Mouse (Mus musculus): ENCODE measurements around the gene Fgf14.

DNA sequence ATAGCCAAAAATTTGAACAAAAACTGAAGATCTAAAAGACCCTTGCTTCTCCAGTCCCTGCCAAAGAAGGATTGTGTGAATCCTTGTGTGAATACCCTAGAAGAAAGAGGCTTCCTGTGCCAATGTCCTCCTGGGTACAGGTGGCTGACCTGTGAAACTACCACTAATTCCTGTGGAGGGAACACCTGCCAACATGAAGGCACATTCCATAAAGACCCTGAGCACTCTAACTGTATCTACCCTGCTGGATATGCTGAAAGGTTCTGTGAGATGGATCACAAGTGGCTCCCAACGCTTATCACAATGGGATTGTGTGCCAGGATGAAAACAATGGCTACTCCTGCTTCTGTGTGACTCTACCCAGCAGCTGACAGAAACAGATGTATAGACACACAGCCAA is 144.9 kb downstream of the Fgf14 start:
- no peak for TF ChIP-seq CTCF (conservative IDR thresholded peaks at IDR 0.05; ENCODE audit: insufficient read depth, insufficient read length, low read depth, low read length)
- TF ChIP-seq POLR2A (IDR thresholded peaks at IDR 0.05; ENCODE audit: low read depth, low read length): no peak
